Mouse (Mus musculus) central nervous system, embryonic 18 days (tissue): Measurements from ENCODE around the gene Taz. TPM values are rescaled to one million over a fixed set of nuclear protein-coding genes. Genes with fewer than 3 reads are reported as not detected.

Experiments used
- polyA plus RNA-seq: library from polyadenylated mRNA; depleted of rRNA; stranded (reverse); fragments of >200 nt; gene quantifications from 2 replicates; pipeline ENCODE4 v1.2.3, GENCODE M21; 2012; rRNA removed

Taz gene
- 90.8 and 91.9 TPM in 2 replicates for polyA plus RNA-seq

GRCm38 (mm10) chrX:74281732-74282394 is at the start of gene Taz, which contains the start of gene Dnase1l1:
Gene Taz, plus strand, starts transcription at chrX:74281912.
Gene Dnase1l1, minus strand, starts transcription at chrX:74282337.

GRCm38 (mm10) chrX:74249615-74250014 is 32.1 kb upstream of the Taz start, which contains the start of gene Flna:
Gene Flna, minus strand, starts transcription at chrX:74249820.

DNA sequence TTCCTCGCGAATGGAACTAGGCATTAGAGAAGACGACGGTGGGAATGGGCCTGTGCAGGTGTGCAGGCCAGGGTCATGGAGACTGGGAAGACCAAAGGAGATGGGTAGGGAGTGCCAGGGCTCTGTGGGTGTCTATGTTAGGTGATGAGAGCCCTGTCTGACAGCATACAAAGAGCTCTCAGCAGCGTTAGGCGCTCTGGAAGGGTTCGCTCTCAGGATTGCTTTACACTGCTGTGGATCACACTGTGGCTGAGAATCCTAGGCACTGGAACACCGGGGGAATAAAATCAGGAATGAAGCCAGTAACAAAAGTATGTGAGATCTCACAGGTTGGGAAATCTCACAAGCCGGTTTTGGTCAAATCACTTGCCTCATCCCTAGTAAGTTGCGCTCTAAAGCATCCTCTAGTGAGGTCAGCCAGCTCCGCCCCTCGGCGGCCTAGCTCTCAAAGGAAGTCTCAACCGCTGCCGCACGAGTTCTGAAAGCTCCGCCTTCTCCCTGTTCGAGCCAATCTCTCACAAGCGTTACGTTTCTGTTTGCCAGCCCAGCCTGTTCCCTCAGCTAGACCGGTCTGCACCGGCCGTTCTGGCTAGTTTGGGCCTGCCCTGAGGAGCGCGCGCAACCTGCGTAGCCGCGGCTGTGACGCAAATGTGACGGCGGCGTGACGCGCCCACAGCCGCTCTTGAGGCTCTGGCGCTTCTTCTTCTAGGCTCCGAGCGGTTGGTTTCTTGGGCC is 27.4 kb upstream of the Taz start, which contains the start of gene Emd:
TSS of gene Emd (plus strand) at position 535 of the 735 bp plus-strand sequence.

DNA sequence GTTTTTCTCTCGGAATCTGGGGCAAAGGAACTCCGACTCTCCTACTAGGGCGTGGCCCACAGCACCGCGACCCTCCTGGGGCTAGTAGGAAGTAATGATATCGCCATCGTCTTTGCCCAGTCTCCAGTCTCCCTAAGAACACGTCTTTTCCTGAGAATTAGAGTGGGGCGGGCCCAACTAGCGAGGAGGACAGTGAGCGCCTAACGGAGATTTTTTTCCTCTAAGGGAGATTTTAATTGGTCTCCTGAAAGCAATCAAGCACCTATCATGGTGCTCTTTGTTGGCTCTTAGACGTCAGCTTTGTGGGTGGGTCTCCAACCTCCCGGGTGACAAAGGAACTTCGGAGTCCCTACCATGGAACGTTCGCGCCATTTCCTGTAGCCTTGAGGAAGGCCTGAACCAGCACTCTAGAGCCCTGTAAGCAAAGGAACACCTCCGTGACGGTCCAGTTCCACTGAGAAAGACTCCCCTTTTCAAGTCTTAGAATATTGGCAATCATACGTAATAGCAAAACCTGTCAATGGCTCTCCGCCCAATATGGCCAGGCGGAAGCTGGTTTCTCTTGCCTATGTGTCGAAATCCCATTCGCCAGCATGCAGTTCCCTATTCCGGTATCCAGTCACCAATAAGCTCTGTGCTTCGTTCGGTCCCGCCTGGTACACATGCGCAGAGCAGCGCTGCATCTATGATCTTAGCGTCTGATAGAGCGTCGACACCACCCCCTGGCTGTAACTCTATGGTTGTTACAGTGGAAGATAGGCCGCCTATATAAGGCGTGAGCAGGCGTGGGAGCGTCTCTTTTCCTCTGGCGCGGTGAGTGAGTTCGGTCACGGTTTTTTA is 11.4 kb upstream of the Taz start, which contains the start of gene Rpl10:
TSS of gene Rpl10 (plus strand) at position 751 of the 840 bp plus-strand sequence.

DNA sequence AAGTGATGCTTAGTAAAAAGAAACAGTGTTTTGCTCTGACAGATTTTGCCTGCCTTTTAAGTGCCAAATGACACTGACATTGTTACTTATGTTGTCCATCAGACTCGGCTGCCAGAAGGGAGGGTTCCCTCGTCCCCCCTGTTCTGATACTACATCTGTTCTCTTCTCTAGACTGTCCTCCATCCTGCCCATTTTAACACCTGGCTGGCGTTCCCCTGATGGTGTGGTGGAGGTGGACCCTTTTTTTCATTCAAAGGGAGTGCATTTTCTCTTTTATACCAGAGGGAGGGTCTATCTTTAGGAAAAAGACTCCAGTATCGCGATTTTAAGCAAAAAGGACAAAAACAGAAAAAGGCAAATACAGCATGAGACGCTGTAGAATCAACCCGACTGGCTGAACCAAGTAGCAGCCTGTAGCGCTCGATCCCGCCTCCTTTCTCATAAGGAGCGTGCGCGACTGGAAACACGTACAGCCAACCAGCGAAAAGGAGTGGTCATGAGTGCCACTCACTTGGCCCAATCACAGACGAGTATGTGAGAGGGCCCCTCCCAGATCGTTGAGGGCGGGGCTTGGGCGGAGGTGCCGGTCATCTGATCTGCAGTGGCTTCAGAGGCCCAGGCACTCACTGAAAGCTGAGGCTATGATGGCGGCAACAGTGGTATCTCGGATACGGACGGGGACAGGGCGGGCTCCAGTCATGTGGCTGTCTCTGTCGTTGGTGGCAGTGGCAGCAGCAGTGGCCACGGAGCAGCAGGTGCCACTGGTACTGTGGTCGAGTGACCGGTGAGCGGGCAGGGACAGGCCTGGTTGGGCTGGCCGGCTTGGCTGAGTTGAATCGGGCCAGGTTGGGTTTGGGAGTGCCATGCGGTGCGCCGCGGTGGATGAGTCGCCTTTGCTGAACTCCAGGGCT is 15.1 kb downstream of the Taz start, which contains the start of gene Atp6ap1:
TSS of gene Atp6ap1 (plus strand) at position 560 of the 911 bp plus-strand sequence.

DNA sequence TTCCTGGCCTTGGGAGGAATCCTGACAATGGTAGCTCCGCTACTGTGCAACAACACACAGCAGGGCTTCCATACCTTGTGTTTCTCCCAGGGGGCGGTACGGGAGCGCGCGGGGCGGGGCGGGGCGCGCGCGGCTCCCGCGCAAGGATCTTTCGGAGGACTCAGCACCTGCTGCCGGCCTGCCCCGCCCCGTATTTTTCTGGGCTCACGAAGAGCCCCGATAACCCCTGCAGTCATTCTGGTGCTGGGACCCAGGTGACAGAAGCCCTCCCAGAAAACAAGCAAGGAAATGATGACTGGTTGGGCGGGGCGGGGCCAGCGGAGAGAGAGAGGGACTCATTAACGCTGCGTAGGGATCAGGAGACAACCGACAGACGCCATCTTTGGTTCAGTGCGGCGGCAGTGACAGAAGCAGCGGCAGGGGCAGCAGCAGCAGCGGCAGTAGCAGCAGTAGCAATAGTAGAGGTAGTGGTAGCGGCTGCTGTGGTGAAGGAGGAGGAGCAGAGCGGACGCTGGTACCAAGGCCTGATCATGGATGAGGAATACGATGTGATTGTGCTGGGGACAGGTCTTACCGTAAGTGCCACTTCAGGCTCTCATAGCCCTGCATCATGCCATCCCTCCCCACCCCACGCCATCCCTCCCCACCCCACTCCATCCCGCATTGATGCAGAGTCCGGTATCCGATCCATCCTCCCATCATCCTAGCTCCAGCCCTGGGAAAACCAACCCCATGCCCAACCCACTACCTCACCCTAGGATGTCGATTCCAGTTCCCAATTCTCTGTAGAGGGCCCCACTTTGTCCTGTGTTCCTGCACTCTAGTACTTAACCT is 23.4 kb downstream of the Taz start, which contains the start of gene Gdi1:
TSS of gene Gdi1 (plus strand) at position 132 of the 834 bp plus-strand sequence.

DNA sequence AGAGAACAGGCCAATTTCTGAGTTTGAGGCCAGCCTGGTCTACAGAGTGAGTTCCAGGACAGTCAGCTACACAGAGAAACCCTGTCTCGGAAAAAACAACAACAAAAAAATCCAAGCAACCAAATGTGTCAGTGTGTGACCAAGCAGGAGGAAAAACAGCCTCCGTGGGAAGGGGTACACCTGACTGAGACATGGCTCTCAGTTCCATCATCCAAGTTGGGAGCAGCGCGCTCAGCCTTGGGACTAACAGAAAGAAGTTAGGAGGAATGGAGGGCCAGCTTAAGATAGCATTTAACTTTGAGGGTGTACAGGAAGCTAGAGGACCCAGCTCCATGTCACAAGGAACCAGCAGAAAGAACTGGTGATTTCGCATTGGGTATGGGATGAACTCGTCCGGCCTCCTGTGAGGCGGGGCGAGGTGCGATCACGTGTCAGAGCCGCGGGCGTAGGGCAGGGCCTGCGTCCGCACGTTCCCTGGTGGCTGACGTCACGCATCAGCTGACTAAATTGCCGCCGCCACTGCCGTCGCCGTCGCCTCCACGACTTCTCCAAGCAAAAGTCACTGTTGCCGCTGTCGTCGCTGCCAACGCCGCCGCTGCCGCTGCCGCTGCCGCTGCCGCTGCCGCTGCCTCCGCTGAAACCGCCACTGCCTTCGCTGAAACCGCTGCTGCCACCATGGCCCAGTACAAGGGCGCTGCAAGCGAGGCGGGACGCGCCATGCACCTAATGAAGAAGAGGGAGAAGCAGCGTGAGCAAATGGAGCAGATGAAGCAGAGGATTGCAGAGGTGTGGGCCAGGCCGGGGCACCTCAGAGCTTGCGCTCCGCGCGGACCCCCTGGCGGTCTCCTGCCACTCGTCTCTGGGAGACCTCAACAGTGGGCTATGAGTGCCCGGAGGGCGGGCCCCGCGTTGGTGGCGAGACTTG is 31.1 kb downstream of the Taz start, which contains the start of gene Fam50a:
TSS of gene Fam50a (plus strand) at position 494 of the 925 bp plus-strand sequence.

DNA sequence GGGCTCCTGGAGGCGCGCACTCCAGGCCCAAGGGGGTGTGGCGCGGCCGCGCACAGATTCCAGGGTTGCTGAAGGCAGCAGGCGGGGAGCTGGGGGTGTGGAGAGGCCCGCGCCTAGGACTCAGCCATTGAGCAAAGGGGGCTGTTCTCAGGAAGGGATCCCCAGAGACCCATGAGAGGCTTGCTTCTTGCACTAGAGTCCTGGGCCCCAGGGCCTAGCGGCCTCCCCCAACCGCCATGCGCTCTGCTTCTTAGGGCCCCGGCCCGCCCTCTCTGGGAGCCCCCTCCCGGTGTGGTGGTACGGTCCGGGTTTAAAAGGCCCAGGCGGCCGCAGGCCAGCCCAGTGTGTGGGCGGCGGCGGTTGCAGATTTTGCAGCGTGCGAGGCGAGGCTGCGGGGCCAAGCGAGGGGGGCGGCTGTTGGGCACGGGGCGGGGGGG is 47.0 kb downstream of the Taz start, which contains the start of gene Plxna3:
TSS of gene Plxna3 (plus strand) at position 342 of the 437 bp plus-strand sequence.

Other genes with a start within 250 kb of the Taz start
- gene Opn1mw, start 154.4 kb upstream of the Taz start, polyA plus RNA-seq: 0.06 TPM in 1 of 2 replicates, not detected in the other
- gene Mecp2, start 146.5 kb upstream of the Taz start, polyA plus RNA-seq: 26.2 and 26.9 TPM in 2 replicates
- not detected in 2 replicates for gene Tex28, start 114.1 kb upstream of the Taz start, polyA plus RNA-seq
- gene Tktl1, start 104.7 kb upstream of the Taz start, polyA plus RNA-seq: not detected in 2 replicates
- 492 and 527 TPM in 2 replicates for gene Flna, start 32.1 kb upstream of the Taz start, polyA plus RNA-seq
- 66.2 and 73.5 TPM in 2 replicates for gene Emd, start 27.2 kb upstream of the Taz start, polyA plus RNA-seq
- 1,738 and 1,782 TPM in 2 replicates for gene Rpl10, start 11.1 kb upstream of the Taz start, polyA plus RNA-seq
- gene Dnase1l1, start 425 bp downstream of the Taz start, polyA plus RNA-seq: 5.3 and 5.5 TPM in 2 replicates
- gene Atp6ap1, start 15.2 kb downstream of the Taz start, polyA plus RNA-seq: 420 and 430 TPM in 2 replicates
- 1,224 and 1,398 TPM in 2 replicates for gene Gdi1, start 23.1 kb downstream of the Taz start, polyA plus RNA-seq
- 49.5 and 51.9 TPM in 2 replicates for gene Fam50a, start 31.1 kb downstream of the Taz start, polyA plus RNA-seq
- 250 and 260 TPM in 2 replicates for gene Plxna3, start 47.2 kb downstream of the Taz start, polyA plus RNA-seq
- gene Lage3, start 71.7 kb downstream of the Taz start, polyA plus RNA-seq: 77.0 and 82.1 TPM in 2 replicates
- gene Ubl4a, start 91.3 kb downstream of the Taz start, polyA plus RNA-seq: 61.5 and 64.5 TPM in 2 replicates
- 6.4 and 6.6 TPM in 2 replicates for gene Slc10a3, start 91.4 kb downstream of the Taz start, polyA plus RNA-seq
- gene Fam3a, start 111.4 kb downstream of the Taz start, polyA plus RNA-seq: 30.3 and 32.6 TPM in 2 replicates
- 15.4 and 16.3 TPM in 2 replicates for gene Ikbkg, start 111.4 kb downstream of the Taz start, polyA plus RNA-seq
- 45.8 and 47.6 TPM in 2 replicates for gene G6pdx, start 147.3 kb downstream of the Taz start, polyA plus RNA-seq
- not detected in 2 replicates for gene Gm6880, start 199.5 kb downstream of the Taz start, polyA plus RNA-seq